Mouse (Mus musculus): ENCODE results near the gene Inpp5a. TPM values are rescaled to one million over a fixed set of nuclear protein-coding genes. Genes with fewer than 3 reads are reported as not detected.
A peak's percentile ranks its signal among the peaks of the same experiment; 100 is the strongest.

Gene Inpp5a
- polyA plus RNA-seq, 1 experiment from 2014 or later = 25.4 TPM

GRCm38 (mm10) chr7:139479626-139480025, 90.7 kb downstream of the Inpp5a start:
- Histone ChIP-seq H3K4me1 (replicated peaks; ENCODE audit: control insufficient read depth, insufficient read depth) (no peaks in the 10 kb centered on the region), H3K36me3 (ENCODE audit: control insufficient read depth, insufficient read depth, low read length) (peaks cover 5% of the 10 kb centered on the region; the same call in 1 of the 2 replicates), H3K27me3 (ENCODE audit: control insufficient read depth, insufficient read depth, low read length) (no peaks in the 10 kb centered on the region), H3K4me3 (ENCODE audit: low read depth, low read length) (no peak overlapping the region), H3K9ac (ENCODE audit: low read length) (no peak overlapping the region), H3K9me3 (ENCODE audit: control insufficient read depth, low read length) (no peaks in the 10 kb centered on the region), H3K27ac (replicated peaks) (no peak overlapping the region), H3K4me2 (replicated peaks; ENCODE audit: low read depth) (no peak overlapping the region)
- TF ChIP-seq EP300 (optimal IDR thresholded peaks at IDR 0.05) = no peak
- no peak for TF ChIP-seq CTCF (IDR thresholded peaks at IDR 0.05; ENCODE audit: low read depth)
- ATAC-seq (ENCODE audit: low FRiP score, low TSS enrichment) (no peak), DNase-seq (ENCODE audit: low spot score) (no peak)
- 85% methylated on average over 6 of the region's 6 CpGs for WGBS

- Histone ChIP-seq H3K4me1 (replicated peaks; ENCODE audit: control insufficient read depth, insufficient read depth) (no peaks in the 10 kb centered on the region), H3K9me3 (ENCODE audit: control insufficient read depth, low read length) (no peaks in the 10 kb centered on the region), H3K27me3 (ENCODE audit: control insufficient read depth, insufficient read depth, low read length) (no peaks in the 10 kb centered on the region), H3K4me2 (replicated peaks; ENCODE audit: low read depth) (no peak overlapping the region), H3K4me3 (ENCODE audit: low read depth, low read length) (no peak overlapping the region), H3K27ac (replicated peaks) (no peak overlapping the region), H3K9ac (ENCODE audit: low read length) (no peak overlapping the region), H3K36me3 (ENCODE audit: control insufficient read depth, insufficient read depth, low read length) (peaks cover 5% of the 10 kb centered on the region; the same call in 1 of the 2 replicates)
- TF ChIP-seq CTCF (IDR thresholded peaks at IDR 0.05; ENCODE audit: low read depth) (peak; percentile 84), EP300 (optimal IDR thresholded peaks at IDR 0.05) (no peak)
- WGBS = 48% methylated on average over 9 of the region's 9 CpGs
- ATAC-seq (ENCODE audit: low FRiP score, low TSS enrichment) (0 out of 2 replicates have a peak, but pooled peaks have one; percentile 52), DNase-seq (ENCODE audit: low spot score) (peak; percentile 44)
These were observed 95.5 kb downstream of the Inpp5a start for GRCm38 (mm10) chr7:139484206-139484955.

- H3K4me2 ChIP-seq (replicated peaks; ENCODE audit: low read depth) = no peak overlapping the region
- H3K9ac ChIP-seq (ENCODE audit: low read length) = no peak overlapping the region
- DNase-seq (ENCODE audit: low spot score) (no peak), ATAC-seq (ENCODE audit: low FRiP score, low TSS enrichment) (no peak)
- H3K4me1 ChIP-seq (replicated peaks; ENCODE audit: control insufficient read depth, insufficient read depth) = no peaks in the 10 kb centered on the region
- no peak overlapping the region for H3K4me3 ChIP-seq (ENCODE audit: low read depth, low read length)
- H3K27me3 ChIP-seq (ENCODE audit: control insufficient read depth, insufficient read depth, low read length) = no peaks in the 10 kb centered on the region
- no peaks in the 10 kb centered on the region for H3K36me3 ChIP-seq (ENCODE audit: control insufficient read depth, insufficient read depth, low read length)
- WGBS = 71% methylated on average over 3 of the region's 3 CpGs
- H3K27ac ChIP-seq (replicated peaks) = no peak overlapping the region
- TF ChIP-seq EP300 (optimal IDR thresholded peaks at IDR 0.05) (no peak), CTCF (IDR thresholded peaks at IDR 0.05; ENCODE audit: low read depth) (no peak)
- no peaks in the 10 kb centered on the region for H3K9me3 ChIP-seq (ENCODE audit: control insufficient read depth, low read length)
These were observed 100.9 kb downstream of the Inpp5a start for GRCm38 (mm10) chr7:139489721-139490211.

- Histone ChIP-seq H3K27me3 (ENCODE audit: control insufficient read depth, insufficient read depth, low read length) (no peaks in the 10 kb centered on the region), H3K27ac (replicated peaks) (no peak overlapping the region), H3K9ac (ENCODE audit: low read length) (no peak overlapping the region), H3K9me3 (ENCODE audit: control insufficient read depth, low read length) (no peaks in the 10 kb centered on the region), H3K36me3 (ENCODE audit: control insufficient read depth, insufficient read depth, low read length) (no peaks in the 10 kb centered on the region), H3K4me2 (replicated peaks; ENCODE audit: low read depth) (no peak overlapping the region), H3K4me1 (replicated peaks; ENCODE audit: control insufficient read depth, insufficient read depth) (no peaks in the 10 kb centered on the region), H3K4me3 (ENCODE audit: low read depth, low read length) (no peak overlapping the region)
- DNase-seq (ENCODE audit: low spot score) (no peak), ATAC-seq (ENCODE audit: low FRiP score, low TSS enrichment) (no peak)
- 88% methylated on average over 4 of the region's 4 CpGs for WGBS
- no peak for TF ChIP-seq EP300 (optimal IDR thresholded peaks at IDR 0.05)
- no peak for TF ChIP-seq CTCF (IDR thresholded peaks at IDR 0.05; ENCODE audit: low read depth)
These were observed 103.4 kb downstream of the Inpp5a start for GRCm38 (mm10) chr7:139492351-139492750.

- no peak for DNase-seq (ENCODE audit: low spot score)
These were observed 104.0 kb downstream of the Inpp5a start for GRCm38 (mm10) chr7:139492946-139493345.

GRCm38 (mm10) chr7:139495791-139496190, 106.9 kb downstream of the Inpp5a start:
- no peak for TF ChIP-seq EP300 (optimal IDR thresholded peaks at IDR 0.05)
- no peak for TF ChIP-seq CTCF (IDR thresholded peaks at IDR 0.05; ENCODE audit: low read depth)
- H3K9me3 ChIP-seq (ENCODE audit: control insufficient read depth, low read length) = no peaks in the 10 kb centered on the region
- 64% methylated on average over 6 of the region's 6 CpGs for WGBS
- H3K4me3 ChIP-seq (ENCODE audit: low read depth, low read length) = no peak overlapping the region
- H3K27ac ChIP-seq (replicated peaks) = no peak overlapping the region
- no peak overlapping the region for H3K9ac ChIP-seq (ENCODE audit: low read length)
- H3K27me3 ChIP-seq (ENCODE audit: control insufficient read depth, insufficient read depth, low read length) = no peaks in the 10 kb centered on the region
- no peaks in the 10 kb centered on the region for H3K36me3 ChIP-seq (ENCODE audit: control insufficient read depth, insufficient read depth, low read length)
- H3K4me1 ChIP-seq (replicated peaks; ENCODE audit: control insufficient read depth, insufficient read depth) = no peaks in the 10 kb centered on the region
- peak; percentile 33; the same call in 1 of the 2 replicates for ATAC-seq (ENCODE audit: low FRiP score, low TSS enrichment)
- DNase-seq (ENCODE audit: low spot score) = no peak
- H3K4me2 ChIP-seq (replicated peaks; ENCODE audit: low read depth) = no peak overlapping the region

More at GRCm38 (mm10) chr7:139492946-139493345, 104.0 kb downstream of the Inpp5a start:
- no peak for ATAC-seq (ENCODE audit: low FRiP score, low TSS enrichment)
- peak; percentile 72 for TF ChIP-seq CTCF (IDR thresholded peaks at IDR 0.05; ENCODE audit: low read depth)
- no peak for TF ChIP-seq EP300 (optimal IDR thresholded peaks at IDR 0.05)
- no peak overlapping the region for H3K4me3 ChIP-seq (ENCODE audit: low read depth, low read length)
- WGBS = 45% methylated on average over 2 of the region's 2 CpGs
- no peak overlapping the region for H3K4me2 ChIP-seq (replicated peaks; ENCODE audit: low read depth)
- no peaks in the 10 kb centered on the region for H3K4me1 ChIP-seq (replicated peaks; ENCODE audit: control insufficient read depth, insufficient read depth)
- H3K9ac ChIP-seq (ENCODE audit: low read length) = no peak overlapping the region
- H3K9me3 ChIP-seq (ENCODE audit: control insufficient read depth, low read length) = no peaks in the 10 kb centered on the region
- H3K36me3 ChIP-seq (ENCODE audit: control insufficient read depth, insufficient read depth, low read length) = no peaks in the 10 kb centered on the region
- no peak overlapping the region for H3K27ac ChIP-seq (replicated peaks)
- H3K27me3 ChIP-seq (ENCODE audit: control insufficient read depth, insufficient read depth, low read length) = no peaks in the 10 kb centered on the region
